Mouse (Mus musculus) kidney, embryonic 15.5 days (tissue): ENCODE measurements around the gene Tctn1. TPM values are rescaled to one million over a fixed set of nuclear protein-coding genes. Genes with fewer than 3 reads are reported as not detected.

Experiments
- ATAC-seq: fragments of 200-750 bp; cut with Nextera tagmentation; replicated peaks from 2 replicates; pipeline ENCODE4 v1.8.0; 2017; ENCODE audit warnings: moderate TSS enrichment; ENCODE audit not compliant: low FRiP score
- H3K27ac ChIP-seq: fragments of 300-500 bp; sonication (generic); 2 replicates; pipeline ENCODE4 v1.5.1; 2015; ENCODE audit warnings: mild to moderate bottlenecking, inconsistent platforms
- H3K27me3 ChIP-seq: fragments of 300-500 bp; sonication (generic); 2 replicates; pipeline ENCODE4 v1.6.1; 2015; ENCODE audit warnings: inconsistent platforms
- H3K36me3 ChIP-seq: fragments of 300-500 bp; sonication (generic); 2 replicates; pipeline ENCODE4 v1.6.1; 2015; ENCODE audit warnings: inconsistent platforms
- H3K4me1 ChIP-seq: fragments of 300-500 bp; sonication (generic); 2 replicates; pipeline ENCODE4 v1.6.1; 2015; ENCODE audit warnings: inconsistent platforms
- H3K4me2 ChIP-seq: fragments of 300-500 bp; sonication (generic); 2 replicates; pipeline ENCODE4 v1.6.1; 2015; ENCODE audit warnings: moderate library complexity, mild to moderate bottlenecking, inconsistent platforms
- H3K4me3 ChIP-seq: fragments of 300-500 bp; sonication (generic); replicated peaks from 2 replicates; pipeline ENCODE4 v1.5.1; 2015; ENCODE audit warnings: mild to moderate bottlenecking, inconsistent platforms
- H3K9ac ChIP-seq: fragments of 300-500 bp; sonication (generic); 2 replicates; pipeline ENCODE4 v1.6.1; 2015; ENCODE audit warnings: mild to moderate bottlenecking, inconsistent platforms
- H3K9me3 ChIP-seq: fragments of 300-500 bp; sonication (generic); replicated peaks from 2 replicates; pipeline ENCODE4 v1.6.1; 2016; ENCODE audit warnings: inconsistent platforms
- WGBS: fragments of 180-500 bp; shearing (Covaris S2); methylation state at CpG from one replicate; pipeline ENCODE4 v1.1.7; 2015; ENCODE audit warnings: mixed read lengths; 5-methylcytosine and 5-hydroxymethylcytosine counted together
- polyA plus RNA-seq: library from polyadenylated mRNA; unstranded; fragments of >200 nt; fragmentation: Nextera tagmentation; extraction: Ambion mirVana; gene quantifications from 2 replicates; pipeline ENCODE4 v1.2.1, GENCODE M21; 2015

Tctn1 gene
- polyA plus RNA-seq, 1 experiment from 2014 or later: 6.7 TPM

GRCm38 (mm10) chr5:122209591-122210368 lies 54.5 kb downstream of the Tctn1 start:
- H3K27ac ChIP-seq: peak overlapping the region; percentile 84
- ATAC-seq: peak; percentile 93
- no peaks in the 10 kb centered on the region for H3K27me3 ChIP-seq

GRCm38 (mm10) chr5:122208909-122209308 lies 55.4 kb downstream of the Tctn1 start:
- no peaks in the 10 kb centered on the region for H3K27me3 ChIP-seq
- no peaks in the 10 kb centered on the region for H3K9me3 ChIP-seq
- 0 out of 2 replicates have a peak overlapping the region, but pooled peaks have one; percentile 45 for H3K4me3 ChIP-seq
- H3K36me3 ChIP-seq: no peaks in the 10 kb centered on the region
- H3K4me2 ChIP-seq: peak overlapping the region; percentile 71; the same call in 1 of the 2 replicates
- 41% methylated on average over 6 of the region's 6 CpGs for WGBS
- peaks cover 23% of the 10 kb centered on the region for H3K4me1 ChIP-seq
- peak overlapping the region; percentile 84 for H3K27ac ChIP-seq
- H3K9ac ChIP-seq: no peak overlapping the region
- no peak for ATAC-seq

More at GRCm38 (mm10) chr5:122209591-122210368, 54.5 kb downstream of the Tctn1 start:
- Histone ChIP-seq H3K4me1 (peaks cover 23% of the 10 kb centered on the region), H3K36me3 (no peaks in the 10 kb centered on the region), H3K4me2 (peak overlapping the region; percentile 71), H3K9me3 (no peaks in the 10 kb centered on the region), H3K4me3 (peak overlapping the region; percentile 45), H3K9ac (peak overlapping the region; percentile 42)
- WGBS: 4% methylated on average over 21 of the region's 21 CpGs

- H3K27me3 ChIP-seq: no peaks in the 10 kb centered on the region
- H3K36me3 ChIP-seq: no peaks in the 10 kb centered on the region
- no peak within 1 kb of the TSS for H3K4me2 ChIP-seq
- H3K4me3 ChIP-seq: no peak within 1 kb of the TSS
- no peak for ATAC-seq
- no peak within 1 kb of the TSS for H3K9ac ChIP-seq
- H3K27ac ChIP-seq: no peak within 1 kb of the TSS
- 61% methylated on average over 4 of the region's 4 CpGs for WGBS
- H3K9me3 ChIP-seq: no peaks in the 10 kb centered on the region
- peaks cover 23% of the 10 kb centered on the region for H3K4me1 ChIP-seq
Measured at GRCm38 (mm10) chr5:122206475-122206874, 57.8 kb downstream of the Tctn1 start, which contains the start of gene Hvcn1. Gene Hvcn1 (plus strand): TSS chr5:122206804.

GRCm38 (mm10) chr5:122204180-122204579 lies 60.1 kb downstream of the Tctn1 start:
- 48% methylated on average over 2 of the region's 2 CpGs for WGBS

DNA sequence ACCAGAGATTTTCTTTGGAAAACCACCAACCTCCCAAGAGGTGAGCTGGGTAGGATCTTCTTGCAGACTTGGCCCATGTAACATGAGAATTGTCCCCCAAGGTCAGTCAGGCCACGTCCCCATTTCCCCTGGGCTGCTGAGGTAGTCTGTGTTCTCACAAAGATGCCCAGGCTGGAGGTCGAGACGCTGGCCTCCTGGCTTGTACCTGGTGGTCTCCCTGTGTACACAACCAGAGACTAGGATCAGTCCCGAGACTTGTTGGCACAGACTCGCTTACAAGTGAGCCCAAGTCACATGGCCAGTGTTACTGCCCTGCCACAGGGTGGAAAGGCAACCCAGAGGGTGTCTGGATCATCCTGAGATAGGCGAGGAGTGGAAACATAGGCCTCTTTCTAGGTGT lies 62.4 kb downstream of the Tctn1 start:
- Histone ChIP-seq H3K4me2 (no peak overlapping the region), H3K4me1 (no peaks in the 10 kb centered on the region), H3K27me3 (no peaks in the 10 kb centered on the region), H3K36me3 (no peaks in the 10 kb centered on the region), H3K27ac (no peak overlapping the region), H3K9me3 (0 out of 2 replicates have a peak, but pooled peaks cover 3% of the 10 kb centered on the region), H3K4me3 (no peak overlapping the region), H3K9ac (no peak overlapping the region)
- ATAC-seq: no peak
- 89% methylated on average over 6 of the region's 6 CpGs for WGBS

More at GRCm38 (mm10) chr5:122204180-122204579, 60.1 kb downstream of the Tctn1 start:
- H3K27ac ChIP-seq: no peak overlapping the region
- no peak overlapping the region for H3K9ac ChIP-seq
- ATAC-seq: no peak
- peaks cover 5% of the 10 kb centered on the region for H3K4me1 ChIP-seq
- H3K4me2 ChIP-seq: no peak overlapping the region
- H3K4me3 ChIP-seq: no peak overlapping the region
- no peaks in the 10 kb centered on the region for H3K27me3 ChIP-seq
- 0 out of 2 replicates have a peak, but pooled peaks cover 3% of the 10 kb centered on the region for H3K9me3 ChIP-seq
- no peaks in the 10 kb centered on the region for H3K36me3 ChIP-seq

DNA sequence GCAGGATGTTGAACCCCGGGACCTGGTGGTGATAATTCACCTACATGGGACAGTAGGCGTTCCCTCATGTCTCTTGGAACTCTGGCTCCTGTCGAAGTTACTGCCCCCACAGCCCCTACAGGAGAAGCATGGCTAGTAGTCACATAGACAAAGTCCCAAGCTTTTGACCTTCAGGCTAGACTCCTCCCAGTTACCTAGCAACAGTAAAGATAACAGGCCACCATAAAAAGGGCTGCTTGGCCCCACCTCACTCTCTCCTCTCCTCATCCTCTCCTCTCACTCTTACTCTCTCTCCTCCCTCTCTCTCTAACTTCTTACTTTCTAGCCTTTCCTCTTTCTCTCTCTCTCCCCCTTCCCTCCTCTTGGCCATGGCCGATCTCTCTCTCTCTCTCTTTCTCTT lies 63.4 kb downstream of the Tctn1 start:
- ATAC-seq: no peak
- H3K4me3 ChIP-seq: no peak overlapping the region
- no peak overlapping the region for H3K9ac ChIP-seq
- no peak overlapping the region for H3K27ac ChIP-seq
- H3K27me3 ChIP-seq: no peaks in the 10 kb centered on the region
- 82% methylated on average over 4 of the region's 4 CpGs for WGBS
- no peaks in the 10 kb centered on the region for H3K36me3 ChIP-seq
- H3K4me2 ChIP-seq: no peak overlapping the region
- H3K4me1 ChIP-seq: no peaks in the 10 kb centered on the region
- H3K9me3 ChIP-seq: 0 out of 2 replicates have a peak, but pooled peaks cover 3% of the 10 kb centered on the region

- H3K27ac ChIP-seq: no peak overlapping the region
- 54% methylated on average over 4 of the region's 4 CpGs for WGBS
- ATAC-seq: no peak
- no peaks in the 10 kb centered on the region for H3K9me3 ChIP-seq
- H3K4me3 ChIP-seq: no peak overlapping the region
- no peak overlapping the region for H3K4me2 ChIP-seq
- H3K9ac ChIP-seq: no peak overlapping the region
- peaks cover 6% of the 10 kb centered on the region; the same call in 1 of the 2 replicates for H3K4me1 ChIP-seq
- no peaks in the 10 kb centered on the region for H3K36me3 ChIP-seq
- H3K27me3 ChIP-seq: no peaks in the 10 kb centered on the region
Measured at GRCm38 (mm10) chr5:122192347-122192746, 71.9 kb downstream of the Tctn1 start.

DNA sequence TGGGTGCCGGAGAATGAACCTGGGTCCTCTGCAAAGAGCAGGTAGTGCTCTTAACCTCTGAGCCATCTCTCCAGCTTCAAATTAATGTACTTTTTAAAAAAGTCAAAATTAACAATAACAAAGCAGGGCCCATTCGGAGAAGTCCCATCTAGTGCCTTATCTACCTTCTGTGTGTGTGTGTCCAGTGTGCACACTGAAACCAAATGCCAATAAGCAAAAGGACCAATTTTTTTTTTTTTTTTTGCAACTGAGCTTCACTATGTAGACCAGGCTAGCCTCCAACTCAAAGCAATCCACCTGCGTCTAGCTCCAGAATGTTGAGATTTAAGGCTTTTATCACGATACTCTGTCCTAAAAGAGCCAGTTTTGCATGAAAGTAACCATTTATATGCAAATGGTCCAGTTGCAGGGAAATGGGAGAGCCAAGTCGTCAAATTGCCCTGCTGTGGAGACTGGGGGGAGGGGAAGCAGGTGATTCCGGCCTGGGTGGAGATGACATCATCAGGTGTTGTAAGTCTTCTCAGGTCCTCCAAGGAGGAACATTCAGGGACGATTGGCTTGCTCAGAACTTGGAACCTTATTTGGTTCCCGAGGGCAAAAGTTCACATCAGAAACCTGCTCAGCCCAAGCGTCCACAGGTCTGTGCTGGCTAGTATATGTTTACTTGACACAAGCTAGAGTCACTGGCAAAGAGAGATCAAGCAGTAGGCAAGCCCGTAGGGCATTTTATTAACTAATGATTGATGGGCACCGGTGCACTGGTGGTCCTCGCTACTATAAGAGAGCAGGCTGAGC lies 72.8 kb downstream of the Tctn1 start:
- 0 out of 2 replicates have a peak, but pooled peaks have one; percentile 52 for ATAC-seq
- no peaks in the 10 kb centered on the region for H3K27me3 ChIP-seq
- H3K27ac ChIP-seq: peak overlapping the region; percentile 59; the same call in 1 of the 2 replicates
- H3K9me3 ChIP-seq: no peaks in the 10 kb centered on the region
- H3K9ac ChIP-seq: no peak overlapping the region
- H3K4me3 ChIP-seq: no peak overlapping the region
- H3K4me1 ChIP-seq: peaks cover 6% of the 10 kb centered on the region; the same call in 1 of the 2 replicates
- no peaks in the 10 kb centered on the region for H3K36me3 ChIP-seq
- WGBS: 56% methylated on average over 12 of the region's 12 CpGs
- no peak overlapping the region for H3K4me2 ChIP-seq

GRCm38 (mm10) chr5:122190465-122190864 lies 73.8 kb downstream of the Tctn1 start:
- Histone ChIP-seq H3K9ac (no peak overlapping the region), H3K36me3 (no peaks in the 10 kb centered on the region), H3K27me3 (no peaks in the 10 kb centered on the region), H3K9me3 (no peaks in the 10 kb centered on the region), H3K4me1 (peaks cover 6% of the 10 kb centered on the region; the same call in 1 of the 2 replicates), H3K27ac (no peak overlapping the region), H3K4me3 (no peak overlapping the region), H3K4me2 (no peak overlapping the region)
- WGBS: 73% methylated on average over 7 of the region's 7 CpGs
- no peak for ATAC-seq

DNA sequence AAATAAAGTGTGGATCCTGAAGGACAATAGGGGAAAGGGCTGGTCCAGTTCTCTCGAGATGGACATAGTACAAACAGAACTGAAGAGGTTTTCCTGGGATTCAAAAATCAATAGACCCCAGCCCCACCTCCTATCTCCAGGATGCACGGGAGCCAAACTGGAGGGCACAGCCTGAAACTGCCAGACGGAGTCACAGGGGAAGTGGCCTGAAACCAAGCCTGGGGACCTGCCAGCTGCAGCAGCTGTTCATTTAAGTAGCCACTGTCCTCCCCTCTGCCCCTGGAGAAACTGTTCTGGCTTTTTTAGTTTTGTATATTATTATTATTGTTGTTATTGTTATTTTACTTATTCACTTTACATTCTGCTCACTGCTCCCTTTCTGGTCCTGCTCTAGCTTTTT lies 75.1 kb downstream of the Tctn1 start:
- Histone ChIP-seq H3K4me3 (no peak overlapping the region), H3K4me1 (peaks cover 6% of the 10 kb centered on the region; the same call in 1 of the 2 replicates), H3K4me2 (no peak overlapping the region), H3K27me3 (no peaks in the 10 kb centered on the region), H3K36me3 (no peaks in the 10 kb centered on the region), H3K9ac (no peak overlapping the region), H3K9me3 (no peaks in the 10 kb centered on the region), H3K27ac (no peak overlapping the region)
- no peak for ATAC-seq
- 49% methylated on average over 3 of the region's 3 CpGs for WGBS
